Mouse (Mus musculus) spleen, adult 2 months (tissue): Measurements from ENCODE around the gene Uimc1. TPM values are rescaled to one million over a fixed set of nuclear protein-coding genes. Genes with fewer than 3 reads are reported as not detected.

Experiments used
- DNase-seq, 2 experiments: peaks; one replicate each; pipeline versions ENCODE4 v3.0.0 to v3.0.0-alpha.2; 2012 to 2021; ENCODE audit warnings: low spot score in 2 of 2, low read depth in 1 of 2
- H3K27ac ChIP-seq: fragments of 200-500 bp; 2 replicates; pipeline ENCODE4 v1.5.1; 2012; ENCODE audit warnings: low read length, inconsistent platforms; ENCODE audit not compliant: insufficient read depth
- H3K27me3 ChIP-seq: fragments of 200-500 bp; 2 replicates; pipeline ENCODE4 v1.6.1; 2012; ENCODE audit warnings: mild to moderate bottlenecking, moderate library complexity, low read length, inconsistent platforms; ENCODE audit not compliant: control insufficient read depth, insufficient read depth
- H3K36me3 ChIP-seq: fragments of 200-500 bp; 2 replicates; pipeline ENCODE4 v1.6.1; 2012; ENCODE audit warnings: mild to moderate bottlenecking, low read length, inconsistent platforms; ENCODE audit not compliant: control insufficient read depth, insufficient read depth
- H3K4me1 ChIP-seq: fragments of 200-500 bp; 2 replicates; pipeline ENCODE4 v1.6.1; 2011; ENCODE audit warnings: inconsistent platforms; ENCODE audit not compliant: control insufficient read depth, insufficient read depth, insufficient read length
- H3K4me3 ChIP-seq: fragments of 200-500 bp; 2 replicates; pipeline ENCODE4 v1.5.1; 2011; ENCODE audit warnings: mild to moderate bottlenecking, inconsistent platforms; ENCODE audit not compliant: insufficient read depth, insufficient read length; ENCODE audit errors: extremely low read depth
- CTCF ChIP-seq: fragments of 200-500 bp; IDR thresholded peaks from 2 replicates; pipeline ENCODE4 v1.5.1; 2011; ENCODE audit warnings: mild to moderate bottlenecking, inconsistent platforms; ENCODE audit not compliant: insufficient read depth, insufficient read length, insufficient replicate concordance; ENCODE audit errors: extremely low read depth
- POLR2A ChIP-seq: fragments of 200-500 bp; IDR thresholded peaks from 2 replicates; pipeline ENCODE4 v1.6.1; 2011; ENCODE audit warnings: low read depth, low read length, inconsistent platforms
- WGBS: fragments of 180-500 bp; shearing (Covaris S2); methylation state at CpG from one replicate; pipeline ENCODE4 v1.1.7; 2018; 5-methylcytosine and 5-hydroxymethylcytosine counted together
- polyA plus RNA-seq: library from polyadenylated mRNA; depleted of rRNA; stranded (reverse); fragments of >200 nt; gene quantifications from 2 replicates; pipeline ENCODE4 v1.2.3, GENCODE M21; 2012; rRNA removed

Gene Uimc1
- polyA plus RNA-seq, 1 experiment: 5.1 TPM

GRCm38 (mm10) chr13:54987405-54987804 is 112.7 kb downstream of the Uimc1 start:
- no peak for TF ChIP-seq POLR2A
- no peak for TF ChIP-seq CTCF
- WGBS: 87% methylated on average over 9 of the region's 9 CpGs
- no peaks in the 10 kb centered on the region for H3K4me1 ChIP-seq

GRCm38 (mm10) chr13:54983614-54984013 is 116.5 kb downstream of the Uimc1 start:
- 66% methylated on average over 2 of the region's 2 CpGs for WGBS
- no peaks in the 10 kb centered on the region for H3K27me3 ChIP-seq
- no peaks in the 10 kb centered on the region for H3K36me3 ChIP-seq
- H3K4me1 ChIP-seq: no peaks in the 10 kb centered on the region
- no peak for DNase-seq
- no peak overlapping the region for H3K27ac ChIP-seq
- no peak for TF ChIP-seq POLR2A
- no peak; the same call in 1 of the 2 replicates for TF ChIP-seq CTCF
- H3K4me3 ChIP-seq: no peak overlapping the region

More at GRCm38 (mm10) chr13:54987405-54987804, 112.7 kb downstream of the Uimc1 start:
- H3K36me3 ChIP-seq: no peaks in the 10 kb centered on the region
- no peak overlapping the region for H3K4me3 ChIP-seq
- DNase-seq: no peak
- no peak overlapping the region for H3K27ac ChIP-seq
- no peaks in the 10 kb centered on the region for H3K27me3 ChIP-seq

GRCm38 (mm10) chr13:54983001-54983400 is 117.1 kb downstream of the Uimc1 start:
- TF ChIP-seq CTCF (no peak), POLR2A (no peak)
- Histone ChIP-seq H3K4me3 (no peak overlapping the region), H3K27me3 (no peaks in the 10 kb centered on the region), H3K27ac (no peak overlapping the region; the same call in 1 of the 2 replicates), H3K4me1 (no peaks in the 10 kb centered on the region), H3K36me3 (no peaks in the 10 kb centered on the region)
- DNase-seq: no peak
- WGBS: 20% methylated on average over 8 of the region's 8 CpGs

- Histone ChIP-seq H3K4me3 (no peak overlapping the region), H3K27me3 (no peaks in the 10 kb centered on the region), H3K27ac (no peak overlapping the region), H3K4me1 (no peaks in the 10 kb centered on the region), H3K36me3 (no peaks in the 10 kb centered on the region)
- WGBS: 87% methylated on average over 12 of the region's 12 CpGs
- TF ChIP-seq CTCF (no peak), POLR2A (no peak)
- no peak for DNase-seq
Measured at GRCm38 (mm10) chr13:54980957-54981356, 119.1 kb downstream of the Uimc1 start.

- no peak for DNase-seq
- Histone ChIP-seq H3K27me3 (no peaks in the 10 kb centered on the region), H3K4me3 (no peak overlapping the region), H3K36me3 (no peaks in the 10 kb centered on the region), H3K4me1 (no peaks in the 10 kb centered on the region), H3K27ac (no peak overlapping the region)
- 77% methylated on average over 8 of the region's 8 CpGs for WGBS
- no peak for TF ChIP-seq CTCF
- TF ChIP-seq POLR2A: no peak
Measured at GRCm38 (mm10) chr13:54978804-54979203, 121.3 kb downstream of the Uimc1 start.

Other genes starting within 250 kb of the Uimc1 start
- gene Unc5a, start 150.9 kb downstream of the Uimc1 start, polyA plus RNA-seq: 3.9 and 4.1 TPM in 2 replicates
- 14.1 and 18.1 TPM in 2 replicates for gene Hk3, start 78.9 kb downstream of the Uimc1 start, polyA plus RNA-seq
- gene Zfp346, start 5.0 kb upstream of the Uimc1 start, polyA plus RNA-seq: 13.9 and 14.5 TPM in 2 replicates
- not detected in 2 replicates for gene Gm17617, start 33.2 kb upstream of the Uimc1 start, polyA plus RNA-seq
- 8.4 and 12.0 TPM in 2 replicates for gene Fgfr4, start 52.3 kb upstream of the Uimc1 start, polyA plus RNA-seq
- 16.1 and 17.8 TPM in 2 replicates for gene Nsd1, start 109.5 kb upstream of the Uimc1 start, polyA plus RNA-seq
- 195 and 230 TPM in 2 replicates for gene Prelid1, start 220.2 kb upstream of the Uimc1 start, polyA plus RNA-seq
- gene Rab24, start 221.6 kb upstream of the Uimc1 start, polyA plus RNA-seq: 54.7 and 75.2 TPM in 2 replicates
- gene Mxd3, start 229.5 kb upstream of the Uimc1 start, polyA plus RNA-seq: 14.3 and 18.5 TPM in 2 replicates